Mouse (Mus musculus) cerebellum, adult 11-12 months (tissue): Measurements from ENCODE around the gene Stoml2.

Source experiments
- DNase-seq: peaks from one replicate; pipeline ENCODE4 v3.0.0; 2022

Stoml2 gene

DNA sequence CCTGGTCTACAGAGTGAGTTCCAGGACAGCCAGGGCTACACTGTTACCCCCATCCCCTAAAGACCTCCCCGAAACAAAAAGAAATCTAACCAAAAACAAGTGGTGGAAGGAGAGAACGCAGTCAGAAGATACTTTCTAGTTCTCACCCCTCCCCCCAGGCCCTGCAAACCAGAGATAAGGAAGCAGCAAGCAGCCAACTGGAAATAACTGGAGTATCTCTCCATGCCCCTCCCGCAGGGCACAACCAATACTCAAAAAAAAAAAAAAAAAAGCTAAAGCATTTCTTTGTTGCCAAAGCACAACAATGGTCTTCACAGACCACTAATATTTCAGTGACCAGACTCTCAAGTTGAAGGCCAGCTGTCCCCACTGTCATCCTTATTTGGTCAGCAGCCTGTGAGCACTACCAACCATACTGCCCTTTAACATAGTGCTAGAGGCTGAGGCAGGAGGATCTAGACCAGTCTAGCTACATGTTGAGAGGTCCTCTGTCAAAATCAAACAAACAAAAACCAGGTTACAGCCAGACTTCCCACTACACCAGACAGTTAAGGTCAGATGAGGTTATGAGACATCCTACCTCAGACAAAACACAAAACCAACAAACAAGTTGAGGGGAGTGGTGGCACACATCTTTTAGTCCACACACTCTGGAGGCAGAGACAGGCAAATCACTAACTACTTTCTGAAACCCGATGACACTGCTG, 6.5 kb upstream of the Stoml2 start:
- DNase-seq = peak; percentile 18

DNA sequence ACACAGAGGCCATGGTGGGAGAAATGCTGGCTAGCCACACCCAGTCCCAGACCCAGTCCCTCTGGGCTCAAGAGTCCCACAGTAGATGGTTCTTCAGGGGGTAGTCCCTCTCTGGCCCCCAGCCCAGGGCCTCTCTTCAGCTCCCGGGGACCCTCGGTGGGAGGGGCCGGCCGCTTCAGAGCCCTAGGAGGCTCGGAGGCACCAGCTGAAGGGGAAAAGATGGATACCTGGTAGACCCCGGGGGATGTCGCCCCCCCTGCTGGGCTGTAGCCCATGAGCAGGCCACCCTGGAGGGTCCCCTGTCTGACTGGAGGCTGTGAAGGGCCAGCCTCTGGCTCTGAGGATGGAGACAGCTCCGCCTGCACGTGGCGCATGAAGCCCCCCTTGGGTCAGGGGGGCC, 4.8 kb upstream of the Stoml2 start:
- peak; percentile 64 for DNase-seq

DNA sequence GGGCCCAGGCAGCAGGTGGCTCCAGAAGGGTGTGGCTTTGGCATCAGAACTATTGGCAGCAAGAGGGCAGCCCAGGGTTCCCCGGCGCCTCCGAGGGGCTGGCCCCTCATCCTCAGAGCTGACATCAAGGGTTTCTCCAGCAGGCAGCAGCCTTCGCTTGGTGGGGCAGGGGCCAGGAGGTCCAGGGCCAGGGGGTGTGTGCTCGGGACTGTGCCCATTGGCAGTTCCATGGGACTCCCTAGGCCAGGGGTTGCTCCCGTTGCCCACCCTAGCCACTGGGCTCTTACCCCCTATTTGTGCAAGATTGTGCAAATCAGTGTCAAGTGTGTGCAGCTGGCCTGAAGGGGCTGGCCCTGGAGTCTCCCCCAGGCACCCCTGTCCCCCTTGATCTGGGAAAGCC, 4.3 kb upstream of the Stoml2 start:
- DNase-seq = no peak

GRCm38 (mm10) chr4:43033481-43033880, 2.0 kb upstream of the Stoml2 start:
- DNase-seq = no peak

GRCm38 (mm10) chr4:43032501-43032900, 991 bp upstream of the Stoml2 start:
- no peak for DNase-seq

DNA sequence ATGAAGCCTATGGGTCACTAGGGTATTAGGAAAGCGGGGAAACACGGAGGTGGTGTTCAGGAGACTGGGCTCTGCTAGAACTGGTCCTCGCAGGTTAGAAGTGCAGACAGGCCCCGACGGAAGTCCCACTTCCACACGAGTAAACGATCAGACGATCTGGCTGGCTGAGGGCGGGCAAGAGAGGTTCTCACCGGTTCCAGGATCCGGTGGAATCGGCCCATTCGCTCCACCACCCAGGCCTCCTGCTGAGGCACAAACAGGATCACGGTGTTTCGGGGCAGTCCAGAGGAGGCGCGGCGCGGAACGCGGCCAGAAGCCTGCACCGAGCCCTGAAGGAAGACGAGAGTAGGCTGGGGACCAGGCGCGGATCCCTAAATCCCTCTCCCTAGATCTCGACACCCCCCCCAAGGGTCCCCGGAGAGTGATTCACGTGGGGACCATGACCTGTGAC, 705 bp downstream of the Stoml2 start:
- DNase-seq = no peak

- DNase-seq = no peak
Observed at GRCm38 (mm10) chr4:43030352-43030751, 1.2 kb downstream of the Stoml2 start.

DNA sequence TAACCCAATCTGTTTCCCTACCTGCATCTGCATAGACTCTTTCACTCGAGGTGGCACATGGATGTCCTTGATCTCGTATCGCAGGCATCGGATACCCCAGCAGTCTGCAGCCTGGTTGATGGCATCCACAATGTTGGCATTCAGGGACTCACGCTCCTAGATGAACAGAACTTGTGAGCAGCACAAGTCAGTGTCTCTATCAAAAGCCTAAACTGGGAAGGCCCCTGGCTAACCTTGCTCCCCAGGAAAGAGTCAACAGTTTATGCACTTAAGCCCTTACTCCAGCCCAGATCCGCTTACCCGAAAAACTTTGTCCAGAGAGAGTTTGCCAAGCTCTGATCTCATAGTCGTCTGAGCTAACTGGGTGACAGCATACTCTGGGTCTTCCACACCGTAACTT, 1.8 kb downstream of the Stoml2 start:
- no peak for DNase-seq

- no peak for DNase-seq
Observed at GRCm38 (mm10) chr4:43029121-43029520, 2.4 kb downstream of the Stoml2 start.

- peak; percentile 97 for DNase-seq
Observed at GRCm38 (mm10) chr4:43025084-43025960, 6.2 kb downstream of the Stoml2 start, which contains the start of gene Pigo. TSS of gene Pigo (minus strand) at chr4:43025819.

GRCm38 (mm10) chr4:43024673-43025072, 6.8 kb downstream of the Stoml2 start:
- DNase-seq = no peak

GRCm38 (mm10) chr4:43021341-43021740, 10.2 kb downstream of the Stoml2 start:
- DNase-seq = no peak

DNA sequence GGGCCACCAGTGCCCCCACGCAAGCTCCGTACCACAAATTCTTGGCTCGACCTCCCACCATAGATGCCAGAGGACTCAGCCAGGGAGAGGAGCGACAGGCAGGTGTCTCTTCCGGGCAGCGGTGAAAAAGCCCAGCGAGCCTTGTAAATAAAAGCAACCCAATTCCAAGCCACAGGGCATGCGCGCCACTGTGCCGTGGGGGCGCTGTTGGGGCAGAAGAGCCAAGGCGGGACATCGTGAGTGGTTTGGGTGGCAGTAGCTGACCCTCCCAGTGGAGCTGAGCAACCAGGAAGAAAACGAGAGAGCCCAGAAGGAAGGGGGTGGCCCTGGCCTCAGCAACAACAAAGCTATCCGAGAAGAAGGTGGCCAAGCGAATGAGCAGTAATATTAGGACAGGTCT, 10.6 kb downstream of the Stoml2 start:
- no peak for DNase-seq

GRCm38 (mm10) chr4:43019641-43020465, 11.7 kb downstream of the Stoml2 start:
- no peak for DNase-seq

DNA sequence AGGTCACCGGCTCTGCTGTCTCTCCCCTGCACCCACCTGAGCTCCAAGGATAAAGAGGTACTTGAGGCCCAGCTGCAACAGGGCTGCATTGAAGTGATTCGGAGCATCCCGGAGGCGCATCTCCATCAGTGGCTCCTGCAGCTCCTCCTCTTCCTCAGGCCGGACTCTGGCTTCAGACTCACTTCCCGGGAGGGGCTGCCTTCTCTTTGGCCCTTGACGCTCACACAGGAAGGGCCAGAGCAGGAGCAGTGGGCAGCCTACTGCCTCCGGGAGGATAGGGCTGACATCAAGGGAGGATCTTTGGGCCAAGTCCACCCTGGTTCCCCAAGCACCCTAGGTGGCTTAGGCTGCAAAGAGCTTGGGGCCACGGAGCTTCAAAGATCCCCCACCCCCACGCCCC, 12.3 kb downstream of the Stoml2 start:
- no peak for DNase-seq

DNA sequence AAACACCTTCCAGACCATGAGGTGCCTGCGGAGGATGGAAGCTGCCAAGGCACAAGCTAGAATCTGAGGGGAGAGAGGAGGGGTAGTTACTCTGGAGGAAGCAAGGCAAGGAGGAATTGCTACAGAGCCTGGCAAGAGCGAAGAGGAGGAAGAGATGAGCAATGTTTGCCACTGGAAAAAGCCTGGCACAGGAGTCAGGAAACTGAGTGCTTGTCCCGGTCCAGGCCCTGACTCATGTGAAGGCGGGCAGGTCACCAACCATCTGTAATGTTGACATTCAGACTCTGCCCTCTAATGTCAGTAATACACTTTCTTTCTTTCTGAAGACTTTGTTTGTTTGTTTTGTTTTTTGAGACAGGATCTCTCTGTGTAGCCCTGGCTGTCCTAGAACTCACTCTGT, 13.4 kb downstream of the Stoml2 start:
- DNase-seq = no peak

DNA sequence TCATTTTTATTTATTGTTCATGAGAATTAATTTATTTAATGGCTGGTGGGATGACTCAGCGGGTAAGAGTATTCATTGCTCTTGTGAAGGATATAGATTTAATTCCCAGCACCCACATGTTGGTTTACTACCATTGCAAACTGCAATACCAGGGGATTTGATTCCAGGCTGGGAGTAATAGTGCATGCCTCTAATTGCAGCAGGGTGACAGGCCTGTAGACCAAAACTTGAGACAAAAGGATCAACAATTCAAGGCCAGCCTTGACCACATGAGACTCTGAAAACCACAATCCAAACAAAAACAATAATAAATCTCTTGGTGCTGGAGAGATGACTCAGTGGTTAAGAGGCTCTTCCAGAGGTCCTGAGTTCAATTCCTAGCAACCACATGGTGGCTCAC, 19.4 kb downstream of the Stoml2 start:
- no peak for DNase-seq

- peak; percentile 79 for DNase-seq
Observed at GRCm38 (mm10) chr4:43010161-43011038, 21.1 kb downstream of the Stoml2 start, which contains the start of gene Fancg. TSS of gene Fancg (minus strand) at chr4:43010506.

- no peak for DNase-seq
Observed at GRCm38 (mm10) chr4:43005765-43006164, 25.7 kb downstream of the Stoml2 start.

GRCm38 (mm10) chr4:43004951-43005350, 26.6 kb downstream of the Stoml2 start:
- DNase-seq = no peak

DNA sequence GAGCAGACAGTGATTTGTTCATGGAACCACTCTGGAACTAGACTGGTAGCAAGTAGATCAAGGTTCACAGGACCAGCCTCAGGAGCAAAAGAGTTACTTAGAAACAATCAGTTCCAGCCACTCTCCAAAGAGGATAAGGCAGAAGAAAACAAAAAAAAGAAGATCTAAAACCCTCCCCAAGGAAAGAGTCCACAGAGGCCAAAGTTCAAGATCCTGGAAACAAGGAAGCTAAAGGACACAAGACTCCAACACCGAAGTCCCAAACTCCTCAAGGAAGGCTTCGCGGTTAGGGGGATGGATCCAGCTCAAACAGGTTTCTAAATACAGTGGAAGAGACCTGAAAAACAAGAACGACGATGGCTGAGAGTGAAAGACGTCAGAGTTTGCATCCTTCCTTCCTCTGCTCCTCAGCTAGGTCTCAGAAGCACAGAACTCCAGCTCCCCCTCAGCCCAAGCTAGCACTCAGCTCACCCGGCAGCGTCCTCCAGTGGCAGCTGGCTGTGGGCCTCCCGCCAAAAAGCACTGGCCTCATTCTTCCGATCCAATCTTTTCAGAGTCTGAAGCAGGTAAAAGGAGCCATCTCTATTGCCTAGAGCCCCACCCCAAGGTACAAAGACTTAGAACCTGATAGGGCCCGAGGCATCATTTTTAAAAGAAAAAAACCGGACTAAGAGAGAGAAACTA, 28.6 kb downstream of the Stoml2 start:
- no peak for DNase-seq
